Mouse (Mus musculus) liver, adult 2 months (tissue): ENCODE measurements at regions not wholly inside any gene's neighbourhood (a gene's known extent, or its start where the extent isn't known, plus 50 kb on each side); places are given as distances from the start of the nearest gene placed in this dataset.

ENCODE experiments used
- DNase-seq: peaks from one replicate; pipeline ENCODE4 v3.0.0-alpha.2; 2011; ENCODE audit warnings: low read depth, low spot score; ENCODE audit errors: extremely low read depth
- H3K27ac ChIP-seq: fragments of 200-500 bp; replicated peaks from 2 replicates; pipeline ENCODE4 v1.5.1; 2012; ENCODE audit warnings: low read depth, mild to moderate bottlenecking, control low read depth, inconsistent platforms, low read length; ENCODE audit not compliant: insufficient read depth
- H3K27me3 ChIP-seq: fragments of 200-500 bp; 2 replicates; pipeline ENCODE4 v1.6.1; 2012; ENCODE audit warnings: mild to moderate bottlenecking, moderate library complexity, low read length, inconsistent platforms; ENCODE audit not compliant: control insufficient read depth, insufficient read depth
- H3K36me3 ChIP-seq: fragments of 200-500 bp; 2 replicates; pipeline ENCODE4 v1.6.1; 2012; ENCODE audit warnings: low read length, inconsistent platforms; ENCODE audit not compliant: control insufficient read depth, insufficient read depth
- H3K4me1 ChIP-seq: fragments of 200-500 bp; 2 replicates; pipeline ENCODE4 v1.6.1; 2011; ENCODE audit warnings: low read length; ENCODE audit not compliant: control insufficient read depth, insufficient read depth
- H3K4me3 ChIP-seq: fragments of 200-500 bp; 2 replicates; pipeline ENCODE4 v1.5.1; 2011; ENCODE audit warnings: low read depth, mild to moderate bottlenecking, control low read depth, low read length, moderate library complexity; ENCODE audit not compliant: insufficient read depth
- H3K79me2 ChIP-seq: fragments of 200-500 bp; 2 replicates; pipeline ENCODE4 v1.6.1; 2012; ENCODE audit warnings: inconsistent platforms, mild to moderate bottlenecking, low read length, moderate library complexity; ENCODE audit not compliant: control insufficient read depth, insufficient read depth
- H3K9ac ChIP-seq: fragments of 200-500 bp; 2 replicates; pipeline ENCODE4 v1.6.1; 2012; ENCODE audit warnings: low read depth, mild to moderate bottlenecking, control low read depth, inconsistent platforms, low read length
- CTCF ChIP-seq: fragments of 200-500 bp; IDR thresholded peaks from 2 replicates; pipeline ENCODE4 v1.5.1; 2011; ENCODE audit warnings: low read depth, low read length, control low read depth
- POLR2A ChIP-seq: fragments of 200-500 bp; IDR thresholded peaks from 2 replicates; pipeline ENCODE4 v1.6.1; 2011; ENCODE audit warnings: low read length, control low read depth; ENCODE audit not compliant: insufficient read depth; ENCODE audit errors: extremely low read depth
- WGBS: fragments of 180-500 bp; shearing (Covaris S2); methylation state at CpG from one replicate; pipeline ENCODE4 v1.1.7; 2018; 5-methylcytosine and 5-hydroxymethylcytosine counted together

- Histone ChIP-seq H3K4me3 (no peak overlapping the region), H3K27ac (no peak overlapping the region), H3K4me1 (no peaks in the 10 kb centered on the region), H3K9ac (no peak overlapping the region), H3K79me2 (no peaks in the 10 kb centered on the region), H3K36me3 (no peaks in the 10 kb centered on the region), H3K27me3 (no peaks in the 10 kb centered on the region)
- no peak for TF ChIP-seq POLR2A
- no peak for TF ChIP-seq CTCF
- WGBS: 80% methylated on average over 10 of the region's 10 CpGs
- no peak for DNase-seq
Measured at GRCm38 (mm10) chr1:76075685-76076455, 529.8 kb downstream of the Slc4a3 start.

- peak; percentile 11 for DNase-seq
- no peaks in the 10 kb centered on the region for H3K27me3 ChIP-seq
- no peak overlapping the region for H3K4me3 ChIP-seq
- H3K9ac ChIP-seq: no peak overlapping the region
- H3K79me2 ChIP-seq: no peaks in the 10 kb centered on the region
- H3K4me1 ChIP-seq: no peaks in the 10 kb centered on the region
- H3K36me3 ChIP-seq: no peaks in the 10 kb centered on the region
- no peak overlapping the region for H3K27ac ChIP-seq
- TF ChIP-seq CTCF (no peak), POLR2A (no peak)
- 85% methylated on average over 6 of the region's 6 CpGs for WGBS
Measured at GRCm38 (mm10) chr1:76080241-76080640, 534.2 kb downstream of the Slc4a3 start.

GRCm38 (mm10) chr1:76081700-76082099 lies 535.6 kb downstream of the Slc4a3 start:
- H3K4me3 ChIP-seq: no peak overlapping the region
- no peak for TF ChIP-seq POLR2A
- no peak for TF ChIP-seq CTCF
- no peaks in the 10 kb centered on the region for H3K27me3 ChIP-seq
- H3K36me3 ChIP-seq: no peaks in the 10 kb centered on the region
- no peak overlapping the region for H3K27ac ChIP-seq
- no peak overlapping the region for H3K9ac ChIP-seq
- no peak for DNase-seq
- no peaks in the 10 kb centered on the region for H3K79me2 ChIP-seq
- WGBS: 62% methylated on average over 4 of the region's 4 CpGs
- H3K4me1 ChIP-seq: no peaks in the 10 kb centered on the region

- H3K4me1 ChIP-seq: no peaks in the 10 kb centered on the region
- H3K4me3 ChIP-seq: no peak overlapping the region
- no peaks in the 10 kb centered on the region for H3K27me3 ChIP-seq
- H3K9ac ChIP-seq: no peak overlapping the region
- H3K79me2 ChIP-seq: no peaks in the 10 kb centered on the region
- TF ChIP-seq CTCF: no peak
- TF ChIP-seq POLR2A: no peak
- no peak for DNase-seq
- no peaks in the 10 kb centered on the region for H3K36me3 ChIP-seq
- no peak overlapping the region for H3K27ac ChIP-seq
- 91% methylated on average over 3 of the region's 3 CpGs for WGBS
Measured at GRCm38 (mm10) chr1:76083273-76084036, 537.4 kb downstream of the Slc4a3 start.

- 71% methylated on average over 5 of the region's 5 CpGs for WGBS
Measured at GRCm38 (mm10) chr1:76091031-76091430, 545.0 kb downstream of the Slc4a3 start.

GRCm38 (mm10) chr1:76113281-76113680 lies 567.2 kb downstream of the Slc4a3 start:
- no peak for TF ChIP-seq POLR2A
- no peak for TF ChIP-seq CTCF
- WGBS: 80% methylated on average over 3 of the region's 3 CpGs
- Histone ChIP-seq H3K4me1 (no peaks in the 10 kb centered on the region), H3K27ac (no peak overlapping the region), H3K79me2 (no peaks in the 10 kb centered on the region), H3K36me3 (no peaks in the 10 kb centered on the region), H3K9ac (no peak overlapping the region), H3K4me3 (no peak overlapping the region), H3K27me3 (no peaks in the 10 kb centered on the region)
- DNase-seq: peak; percentile 15

More at GRCm38 (mm10) chr1:76091031-76091430, 545.0 kb downstream of the Slc4a3 start:
- Histone ChIP-seq H3K27ac (no peak overlapping the region), H3K79me2 (no peaks in the 10 kb centered on the region), H3K4me3 (no peak overlapping the region), H3K4me1 (no peaks in the 10 kb centered on the region), H3K27me3 (no peaks in the 10 kb centered on the region), H3K9ac (no peak overlapping the region), H3K36me3 (no peaks in the 10 kb centered on the region)
- no peak for DNase-seq
- TF ChIP-seq POLR2A: no peak
- no peak for TF ChIP-seq CTCF
